Mouse (Mus musculus) ES-Bruce4 (cell line): Measurements from ENCODE around the gene Bet1l.

Experiments used
- CTCF ChIP-seq: IDR thresholded peaks from one replicate; pipeline ENCODE4 v1.8.1; 2011; ENCODE audit warnings: low read depth, low read length
- EP300 ChIP-seq: IDR thresholded peaks from 2 replicates; pipeline ENCODE4 v1.6.1; 2011; ENCODE audit warnings: low read depth, low read length; ENCODE audit not compliant: insufficient read depth
- POLR2A ChIP-seq: IDR thresholded peaks from one replicate; pipeline ENCODE4 v1.8.1; 2011; ENCODE audit warnings: low read length; ENCODE audit not compliant: insufficient read depth

DNA sequence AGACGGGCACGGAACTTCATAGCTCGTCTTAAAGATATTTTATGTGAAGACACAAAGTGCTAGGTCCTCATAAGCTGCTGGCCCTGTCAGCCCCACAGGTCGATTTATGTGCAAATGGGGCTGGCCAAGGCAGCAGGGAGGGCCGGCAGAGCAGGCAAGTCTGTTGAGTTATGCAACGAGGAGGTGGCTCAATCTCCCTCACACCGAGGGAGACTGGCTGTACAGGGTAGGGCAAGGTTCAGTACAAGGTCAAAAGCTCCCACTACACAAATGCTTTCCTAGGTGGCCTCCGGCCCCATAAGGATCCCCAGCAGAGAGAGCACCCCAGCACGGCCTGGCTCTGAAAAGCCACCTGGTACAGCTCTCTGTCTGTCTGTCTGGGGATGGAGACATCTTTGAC is 4.0 kb downstream of the Bet1l start:
- TF ChIP-seq POLR2A: no peak
- TF ChIP-seq CTCF: no peak
- no peak for TF ChIP-seq EP300
